Mouse (Mus musculus) midbrain, embryonic 13.5 days (tissue): ENCODE results near the gene Tyk2. TPM values are rescaled to one million over a fixed set of nuclear protein-coding genes. Genes with fewer than 3 reads are reported as not detected.

ENCODE experiments used
- ATAC-seq: fragments of 200-750 bp; cut with Nextera tagmentation; 2 replicates; pipeline ENCODE4 v1.8.0; 2017; ENCODE audit warnings: mild to moderate bottlenecking, moderate TSS enrichment, moderate library complexity
- H3K27ac ChIP-seq: fragments of 300-500 bp; sonication (generic); 2 replicates; pipeline ENCODE4 v1.5.1; 2015; ENCODE audit warnings: inconsistent platforms, mild to moderate bottlenecking, moderate library complexity
- H3K27me3 ChIP-seq: fragments of 300-500 bp; sonication (generic); 2 replicates; pipeline ENCODE4 v1.6.1; 2015; ENCODE audit warnings: mild to moderate bottlenecking, inconsistent platforms
- H3K36me3 ChIP-seq: fragments of 300-500 bp; sonication (generic); 2 replicates; pipeline ENCODE4 v1.6.1; 2015; ENCODE audit warnings: mild to moderate bottlenecking, inconsistent platforms
- H3K4me1 ChIP-seq: fragments of 300-500 bp; sonication (generic); replicated peaks from 2 replicates; pipeline ENCODE4 v1.6.1; 2015; ENCODE audit warnings: inconsistent platforms
- H3K4me2 ChIP-seq: fragments of 300-500 bp; sonication (generic); replicated peaks from 2 replicates; pipeline ENCODE4 v1.6.1; 2015; ENCODE audit warnings: moderate library complexity, mild to moderate bottlenecking, inconsistent platforms
- H3K4me3 ChIP-seq: fragments of 300-500 bp; sonication (generic); replicated peaks from 2 replicates; pipeline ENCODE4 v1.5.1; 2015; ENCODE audit warnings: mild to moderate bottlenecking, inconsistent platforms
- H3K9ac ChIP-seq: fragments of 300-500 bp; sonication (generic); replicated peaks from 2 replicates; pipeline ENCODE4 v1.6.1; 2015; ENCODE audit warnings: mild to moderate bottlenecking, inconsistent platforms
- H3K9me3 ChIP-seq: fragments of 300-500 bp; sonication (generic); 2 replicates; pipeline ENCODE4 v1.6.1; 2016; ENCODE audit warnings: mild to moderate bottlenecking, inconsistent platforms
- WGBS: fragments of 180-500 bp; shearing (Covaris S2); methylation state at CpG from one replicate; pipeline ENCODE4 v1.1.7; 2015; 5-methylcytosine and 5-hydroxymethylcytosine counted together
- polyA plus RNA-seq: library from polyadenylated mRNA; unstranded; fragments of >200 nt; fragmentation: Nextera tagmentation; extraction: Ambion mirVana; gene quantifications from 2 replicates; pipeline ENCODE4 v1.2.1, GENCODE M21; 2015

The Tyk2 gene
- polyA plus RNA-seq, 1 experiment from 2014 or later: 11.5 TPM

DNA sequence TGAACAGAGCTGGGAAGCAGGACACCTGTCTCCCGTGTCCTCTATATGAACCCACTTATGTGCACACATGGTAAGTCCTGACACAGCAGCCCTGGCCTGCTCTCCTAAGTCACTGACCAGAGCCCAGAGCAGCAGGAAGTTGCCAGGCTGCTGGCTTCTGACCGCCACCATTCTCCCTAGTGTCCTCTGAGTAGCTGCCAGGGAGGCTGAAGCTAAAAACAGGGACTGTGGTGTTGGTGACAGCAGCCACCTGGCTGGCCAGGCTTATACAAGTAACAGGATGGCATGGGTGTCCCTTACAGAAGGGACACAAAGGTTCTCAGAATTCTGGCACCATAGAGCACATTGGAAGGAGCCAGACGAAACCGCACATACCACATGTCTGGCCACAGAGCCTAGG lies 14.4 kb upstream of the Tyk2 start:
- peaks cover 33% of the 10 kb centered on the region for H3K4me1 ChIP-seq
- no peak overlapping the region for H3K9ac ChIP-seq
- no peaks in the 10 kb centered on the region for H3K27me3 ChIP-seq
- peaks cover 52% of the 10 kb centered on the region for H3K36me3 ChIP-seq
- no peak overlapping the region for H3K4me2 ChIP-seq
- 96% methylated on average over 4 of the region's 4 CpGs for WGBS
- no peak overlapping the region for H3K27ac ChIP-seq
- no peak overlapping the region for H3K4me3 ChIP-seq
- H3K9me3 ChIP-seq: no peaks in the 10 kb centered on the region
- ATAC-seq: no peak

DNA sequence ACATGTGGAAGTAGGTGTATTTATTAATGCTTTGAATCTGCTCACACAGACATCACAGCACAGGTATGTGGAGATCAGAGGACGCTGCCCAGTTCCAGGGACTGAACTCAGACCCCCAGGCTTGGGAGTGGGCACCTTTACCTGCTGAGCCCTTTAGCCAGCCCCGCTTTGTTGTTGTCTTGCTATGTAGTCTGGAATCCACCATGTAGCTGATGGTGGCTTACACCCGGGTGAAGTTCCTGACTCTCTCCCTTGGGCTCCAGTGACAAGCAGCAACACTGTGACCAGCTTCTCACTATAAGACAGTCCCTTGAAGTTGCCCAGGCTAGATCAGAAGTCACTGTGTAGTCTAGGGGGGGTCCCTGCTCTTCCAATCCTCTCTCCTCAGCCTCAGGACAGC lies 13.3 kb upstream of the Tyk2 start:
- 100% methylated on average over 3 of the region's 3 CpGs for WGBS
- H3K27ac ChIP-seq: no peak overlapping the region
- H3K9ac ChIP-seq: peak overlapping the region; percentile 47; the same call in 1 of the 2 replicates
- no peak overlapping the region for H3K4me3 ChIP-seq
- peaks cover 30% of the 10 kb centered on the region for H3K4me1 ChIP-seq
- no peaks in the 10 kb centered on the region for H3K9me3 ChIP-seq
- H3K4me2 ChIP-seq: no peak overlapping the region
- H3K27me3 ChIP-seq: no peaks in the 10 kb centered on the region
- H3K36me3 ChIP-seq: peaks cover 63% of the 10 kb centered on the region
- no peak for ATAC-seq

DNA sequence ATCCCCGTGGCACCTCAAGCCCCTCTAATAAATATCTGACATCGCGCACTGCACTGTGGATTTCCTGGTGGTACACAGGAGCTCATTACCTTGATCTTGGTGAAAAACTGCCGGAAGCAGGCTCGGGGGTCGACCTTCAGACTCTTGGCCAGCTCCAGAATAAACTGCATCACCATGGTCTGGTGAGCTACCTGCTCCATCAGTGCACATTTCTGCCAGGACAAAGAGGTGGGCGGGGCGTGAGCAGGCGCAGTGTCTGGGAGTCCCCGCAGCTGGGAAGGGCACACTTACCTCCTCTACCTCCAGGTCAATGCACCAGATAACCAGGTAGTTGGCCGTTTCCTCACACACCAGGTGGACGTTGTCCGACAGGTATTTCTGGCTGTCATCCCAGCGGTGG lies 10.9 kb upstream of the Tyk2 start:
- H3K4me2 ChIP-seq: no peak overlapping the region
- H3K4me3 ChIP-seq: no peak overlapping the region
- ATAC-seq: no peak
- 95% methylated on average over 14 of the region's 14 CpGs for WGBS
- H3K27ac ChIP-seq: no peak overlapping the region
- no peak overlapping the region for H3K9ac ChIP-seq
- H3K27me3 ChIP-seq: no peaks in the 10 kb centered on the region
- H3K9me3 ChIP-seq: no peaks in the 10 kb centered on the region
- H3K36me3 ChIP-seq: peaks cover 75% of the 10 kb centered on the region
- peaks cover 6% of the 10 kb centered on the region for H3K4me1 ChIP-seq

- Histone ChIP-seq H3K4me1 (no peaks in the 10 kb centered on the region), H3K9me3 (no peaks in the 10 kb centered on the region), H3K27me3 (no peaks in the 10 kb centered on the region), H3K9ac (no peak overlapping the region), H3K27ac (no peak overlapping the region), H3K4me3 (no peak overlapping the region), H3K36me3 (peaks cover 56% of the 10 kb centered on the region), H3K4me2 (no peak overlapping the region)
- ATAC-seq: no peak
- WGBS: 89% methylated on average over 4 of the region's 4 CpGs
These were observed 7.3 kb upstream of the Tyk2 start for GRCm38 (mm10) chr9:21138386-21138785.

DNA sequence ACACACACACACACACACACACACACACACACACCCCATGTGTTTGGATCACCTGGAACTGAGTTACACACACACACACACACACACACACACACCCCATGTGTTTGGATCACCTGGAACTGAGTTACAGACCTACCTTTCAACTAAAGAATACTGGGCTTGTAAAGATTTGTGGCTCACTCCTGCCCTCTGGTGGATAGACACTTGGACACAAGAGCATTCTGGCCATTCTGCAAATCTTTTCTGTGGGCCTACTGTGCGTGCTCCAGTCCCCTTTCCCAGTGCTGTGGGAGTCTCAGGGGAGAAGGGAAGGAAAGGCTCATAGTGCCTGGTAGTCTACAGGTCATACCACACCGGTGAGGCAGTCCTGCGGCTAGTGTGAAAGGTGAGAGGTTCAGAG lies 6.2 kb upstream of the Tyk2 start:
- no peaks in the 10 kb centered on the region for H3K27me3 ChIP-seq
- H3K9me3 ChIP-seq: no peaks in the 10 kb centered on the region
- no peak overlapping the region for H3K4me3 ChIP-seq
- H3K4me2 ChIP-seq: no peak overlapping the region
- no peaks in the 10 kb centered on the region for H3K4me1 ChIP-seq
- H3K36me3 ChIP-seq: peaks cover 45% of the 10 kb centered on the region
- ATAC-seq: peak; percentile 48
- WGBS: 52% methylated on average over 3 of the region's 3 CpGs
- no peak overlapping the region for H3K9ac ChIP-seq
- no peak overlapping the region for H3K27ac ChIP-seq

DNA sequence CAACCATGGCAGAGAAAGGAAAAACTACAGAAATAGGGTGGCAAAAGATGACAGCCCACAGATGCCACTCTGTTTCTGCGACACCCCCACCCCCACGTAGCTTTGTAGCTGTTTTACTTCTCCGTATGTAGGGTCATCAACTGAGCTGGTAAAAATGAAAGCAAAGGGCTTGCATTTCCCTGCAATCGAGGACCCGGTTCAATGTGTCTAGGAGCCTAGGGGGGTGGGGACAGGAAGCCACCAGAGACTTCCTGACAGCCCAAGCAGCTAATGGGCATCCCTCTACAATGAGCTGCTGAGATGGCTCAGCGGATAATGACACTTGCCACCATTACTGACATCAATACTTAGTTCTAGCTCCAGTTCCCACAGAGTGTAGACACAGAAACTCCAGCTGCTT lies 5.4 kb upstream of the Tyk2 start:
- 88% methylated on average over 6 of the region's 6 CpGs for WGBS
- no peak for ATAC-seq
- Histone ChIP-seq H3K9ac (no peak overlapping the region), H3K4me1 (no peaks in the 10 kb centered on the region), H3K27ac (no peak overlapping the region), H3K4me3 (no peak overlapping the region), H3K27me3 (no peaks in the 10 kb centered on the region), H3K36me3 (peaks cover 36% of the 10 kb centered on the region), H3K9me3 (no peaks in the 10 kb centered on the region), H3K4me2 (no peak overlapping the region)

DNA sequence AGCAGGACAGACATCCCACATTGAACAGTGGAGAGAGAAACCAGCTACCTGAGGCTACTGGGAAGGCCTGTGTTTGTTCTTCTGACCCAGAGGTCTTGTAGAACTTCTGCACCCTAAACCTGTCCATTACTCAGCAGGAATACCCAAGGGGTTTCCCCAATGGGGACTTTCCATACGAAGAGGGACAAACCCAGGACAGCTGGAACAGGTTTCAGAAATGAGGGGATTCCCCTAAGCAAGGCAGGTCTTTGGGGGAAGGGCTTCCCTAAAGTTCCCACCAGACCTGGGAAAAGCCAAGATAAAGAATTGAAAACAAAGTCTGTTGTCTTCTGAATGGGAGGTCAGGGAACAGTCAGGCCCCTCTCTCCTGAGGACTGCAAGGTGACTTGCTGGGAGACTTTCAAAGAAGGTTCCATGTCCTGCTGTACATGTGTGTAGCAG lies 4.9 kb upstream of the Tyk2 start:
- Histone ChIP-seq H3K27ac (no peak overlapping the region), H3K9me3 (no peaks in the 10 kb centered on the region), H3K4me2 (no peak overlapping the region), H3K4me3 (no peak overlapping the region), H3K4me1 (no peaks in the 10 kb centered on the region), H3K9ac (no peak overlapping the region), H3K36me3 (peaks cover 32% of the 10 kb centered on the region), H3K27me3 (no peaks in the 10 kb centered on the region)
- no peak for ATAC-seq
- 63% methylated on average over 1 of the region's 1 CpGs for WGBS

- 79% methylated on average over 4 of the region's 4 CpGs for WGBS
- Histone ChIP-seq H3K4me2 (no peak overlapping the region), H3K4me3 (no peak overlapping the region), H3K9me3 (no peaks in the 10 kb centered on the region), H3K36me3 (peaks cover 26% of the 10 kb centered on the region), H3K4me1 (peaks cover 3% of the 10 kb centered on the region), H3K27ac (no peak overlapping the region), H3K27me3 (no peaks in the 10 kb centered on the region), H3K9ac (no peak overlapping the region)
- no peak for ATAC-seq
These were observed 4.4 kb upstream of the Tyk2 start for GRCm38 (mm10) chr9:21135329-21135890.

GRCm38 (mm10) chr9:21134595-21135328 lies 3.7 kb upstream of the Tyk2 start:
- Histone ChIP-seq H3K27ac (no peak overlapping the region), H3K4me1 (peaks cover 6% of the 10 kb centered on the region), H3K4me3 (no peak overlapping the region), H3K27me3 (no peaks in the 10 kb centered on the region), H3K9ac (no peak overlapping the region), H3K4me2 (no peak overlapping the region), H3K9me3 (no peaks in the 10 kb centered on the region), H3K36me3 (peaks cover 20% of the 10 kb centered on the region)
- WGBS: 80% methylated on average over 9 of the region's 9 CpGs
- no peak for ATAC-seq

DNA sequence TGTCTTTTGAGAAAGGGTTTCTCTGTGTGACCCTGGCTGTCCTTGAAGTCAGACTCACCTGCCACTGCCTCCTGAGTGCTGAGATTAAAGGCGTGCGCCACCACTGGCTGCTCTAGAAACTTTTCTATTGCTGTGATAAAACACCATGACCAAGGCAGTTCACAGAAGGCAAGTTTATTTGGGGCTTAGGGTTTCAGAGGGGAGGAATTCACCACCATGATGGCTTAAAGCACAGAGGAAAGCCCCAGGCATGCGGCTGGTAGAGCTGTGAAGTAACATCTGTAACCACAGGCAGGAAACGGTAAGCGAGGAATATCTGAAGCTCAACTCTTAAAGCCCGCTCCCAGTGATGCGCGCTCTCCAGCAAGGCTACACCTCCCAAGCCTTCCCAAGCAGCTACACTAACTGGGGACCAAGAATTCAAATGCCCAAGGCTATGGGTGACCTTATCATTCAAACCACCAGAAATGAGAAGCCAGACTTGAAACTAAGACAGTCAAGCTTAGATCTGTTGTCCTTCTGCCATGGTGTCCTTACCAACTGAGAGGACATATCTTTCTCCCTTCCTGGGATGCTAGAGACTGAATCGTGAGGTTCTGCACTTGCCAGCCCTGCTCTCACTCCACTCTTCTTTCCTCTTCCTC lies 2.1 kb upstream of the Tyk2 start:
- Histone ChIP-seq H3K9me3 (no peaks in the 10 kb centered on the region), H3K9ac (no peak overlapping the region), H3K4me1 (peaks cover 6% of the 10 kb centered on the region), H3K4me2 (no peak overlapping the region), H3K4me3 (no peak overlapping the region), H3K36me3 (peaks cover 6% of the 10 kb centered on the region), H3K27ac (no peak overlapping the region), H3K27me3 (no peaks in the 10 kb centered on the region)
- WGBS: 87% methylated on average over 9 of the region's 9 CpGs
- no peak for ATAC-seq

GRCm38 (mm10) chr9:21132102-21132775 lies 1.2 kb upstream of the Tyk2 start:
- H3K4me1 ChIP-seq: peaks cover 6% of the 10 kb centered on the region

DNA sequence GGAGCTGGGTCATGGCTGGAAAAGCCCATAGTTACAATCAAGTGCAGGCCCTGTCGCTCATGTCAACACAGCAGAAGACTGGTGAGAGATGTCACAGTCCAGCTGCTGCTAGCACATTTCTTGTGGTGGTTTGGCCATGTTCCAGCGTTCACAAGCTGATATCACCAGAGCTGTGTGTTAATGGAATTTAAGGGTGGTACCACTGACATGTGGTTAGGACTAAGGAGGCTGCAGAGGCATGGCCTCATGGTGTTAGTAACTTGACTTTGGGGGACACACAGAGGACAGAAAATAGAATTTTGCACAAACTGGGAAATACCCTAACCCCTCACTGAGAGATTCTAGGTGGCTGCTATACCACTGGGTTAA lies 4.8 kb downstream of the Tyk2 start:
- WGBS: 88% methylated on average over 2 of the region's 2 CpGs
- ATAC-seq: no peak
- H3K4me2 ChIP-seq: no peak overlapping the region
- H3K27ac ChIP-seq: no peak overlapping the region
- peaks cover 6% of the 10 kb centered on the region for H3K4me1 ChIP-seq
- H3K9ac ChIP-seq: no peak overlapping the region
- H3K4me3 ChIP-seq: no peak overlapping the region
- no peaks in the 10 kb centered on the region for H3K27me3 ChIP-seq
- H3K9me3 ChIP-seq: no peaks in the 10 kb centered on the region
- peaks cover 60% of the 10 kb centered on the region for H3K36me3 ChIP-seq

More at GRCm38 (mm10) chr9:21132102-21132775, 1.2 kb upstream of the Tyk2 start:
- Histone ChIP-seq H3K27me3 (no peaks in the 10 kb centered on the region), H3K4me2 (no peak overlapping the region), H3K27ac (no peak overlapping the region), H3K9ac (no peak overlapping the region), H3K9me3 (no peaks in the 10 kb centered on the region), H3K36me3 (peaks cover 8% of the 10 kb centered on the region), H3K4me3 (no peak overlapping the region)
- ATAC-seq: no peak
- WGBS: 82% methylated on average over 12 of the region's 12 CpGs
